Mouse (Mus musculus): ENCODE results near the gene Csde1. TPM values are rescaled to one million over a fixed set of nuclear protein-coding genes. Genes with fewer than 3 reads are reported as not detected.

Gene Csde1
- polyA plus RNA-seq (2015; fragmentation: Nextera tagmentation; extraction: Ambion mirVana): 294 and 309 TPM in 2 replicates

- Histone ChIP-seq H3K9me3 (replicated peaks) (no peaks in the 10 kb centered on the region), H3K4me3 (replicated peaks) (peak within 1 kb of the TSS; percentile 91), H3K36me3 (no peaks in the 10 kb centered on the region), H3K27me3 (replicated peaks) (no peaks in the 10 kb centered on the region), H3K4me2 (peak within 1 kb of the TSS; percentile 63), H3K4me1 (peaks cover 21% of the 10 kb centered on the region), H3K9ac (replicated peaks) (peak within 1 kb of the TSS; percentile 98), H3K27ac (replicated peaks) (peak within 1 kb of the TSS; percentile 99)
- peak; percentile 96 for ATAC-seq (ENCODE audit: low FRiP score)
- WGBS: under 1% methylated on average over 55 of the region's 55 CpGs
These were observed at the start of gene Csde1 for GRCm38 (mm10) chr3:103020249-103020942. TSS of gene Csde1 (plus strand) at chr3:103020426.

GRCm38 (mm10) chr3:102970508-102970907, 49.7 kb upstream of the Csde1 start:
- no peak overlapping the region for H3K9ac ChIP-seq (replicated peaks)
- no peak overlapping the region for H3K4me3 ChIP-seq (replicated peaks)
- H3K4me1 ChIP-seq: no peaks in the 10 kb centered on the region
- no peak for ATAC-seq (ENCODE audit: low FRiP score)
- no peak overlapping the region for H3K4me2 ChIP-seq
- no peak overlapping the region for H3K27ac ChIP-seq (replicated peaks)
- H3K27me3 ChIP-seq (replicated peaks): no peaks in the 10 kb centered on the region
- no peaks in the 10 kb centered on the region for H3K9me3 ChIP-seq (replicated peaks)
- no peaks in the 10 kb centered on the region for H3K36me3 ChIP-seq
- 84% methylated on average over 3 of the region's 3 CpGs for WGBS

GRCm38 (mm10) chr3:102976906-102977305, 43.3 kb upstream of the Csde1 start:
- no peaks in the 10 kb centered on the region for H3K9me3 ChIP-seq (replicated peaks)
- H3K4me3 ChIP-seq (replicated peaks): no peak overlapping the region
- no peak for ATAC-seq (ENCODE audit: low FRiP score)
- H3K27me3 ChIP-seq (replicated peaks): no peaks in the 10 kb centered on the region
- WGBS: 86% methylated on average over 4 of the region's 4 CpGs
- H3K27ac ChIP-seq (replicated peaks): no peak overlapping the region
- H3K36me3 ChIP-seq: no peaks in the 10 kb centered on the region
- H3K4me1 ChIP-seq: peaks cover 9% of the 10 kb centered on the region
- no peak overlapping the region for H3K4me2 ChIP-seq
- no peak overlapping the region for H3K9ac ChIP-seq (replicated peaks)

- Histone ChIP-seq H3K4me2 (peak overlapping the region; percentile 50), H3K4me3 (replicated peaks) (peak overlapping the region; percentile 17), H3K36me3 (no peaks in the 10 kb centered on the region), H3K27ac (replicated peaks) (peak overlapping the region; percentile 76), H3K9me3 (replicated peaks) (no peaks in the 10 kb centered on the region), H3K27me3 (replicated peaks) (no peaks in the 10 kb centered on the region), H3K4me1 (peaks cover 9% of the 10 kb centered on the region), H3K9ac (replicated peaks) (peak overlapping the region; percentile 32)
- 8% methylated on average over 10 of the region's 10 CpGs for WGBS
- peak; percentile 97 for ATAC-seq (ENCODE audit: low FRiP score)
These were observed 40.5 kb upstream of the Csde1 start for GRCm38 (mm10) chr3:102979550-102980348.

- H3K9ac ChIP-seq (replicated peaks): peak overlapping the region; percentile 32; the same call in 1 of the 2 replicates
- H3K9me3 ChIP-seq (replicated peaks): no peaks in the 10 kb centered on the region
- ATAC-seq (ENCODE audit: low FRiP score): peak; percentile 30; the same call in 1 of the 2 replicates
- H3K4me1 ChIP-seq: peaks cover 9% of the 10 kb centered on the region
- H3K4me2 ChIP-seq: peak overlapping the region; percentile 50
- 21% methylated on average over 3 of the region's 3 CpGs for WGBS
- H3K36me3 ChIP-seq: no peaks in the 10 kb centered on the region
- H3K4me3 ChIP-seq (replicated peaks): peak overlapping the region; percentile 17; the same call in 1 of the 2 replicates
- H3K27me3 ChIP-seq (replicated peaks): no peaks in the 10 kb centered on the region
- peak overlapping the region; percentile 76 for H3K27ac ChIP-seq (replicated peaks)
These were observed 39.9 kb upstream of the Csde1 start for GRCm38 (mm10) chr3:102980349-102980736.

- Histone ChIP-seq H3K4me3 (replicated peaks) (no peak overlapping the region), H3K9me3 (replicated peaks) (no peaks in the 10 kb centered on the region), H3K36me3 (no peaks in the 10 kb centered on the region), H3K9ac (replicated peaks) (no peak overlapping the region), H3K4me1 (peaks cover 4% of the 10 kb centered on the region), H3K27me3 (replicated peaks) (no peaks in the 10 kb centered on the region), H3K27ac (replicated peaks) (no peak overlapping the region), H3K4me2 (no peak overlapping the region)
- 79% methylated on average over 8 of the region's 8 CpGs for WGBS
- no peak for ATAC-seq (ENCODE audit: low FRiP score)
These were observed 29.2 kb upstream of the Csde1 start for GRCm38 (mm10) chr3:102991041-102991440.

- WGBS: 44% methylated on average over 3 of the region's 3 CpGs
- Histone ChIP-seq H3K4me1 (peaks cover 19% of the 10 kb centered on the region), H3K9me3 (replicated peaks) (no peaks in the 10 kb centered on the region), H3K27ac (replicated peaks) (no peak overlapping the region), H3K4me2 (no peak overlapping the region), H3K9ac (replicated peaks) (no peak overlapping the region), H3K4me3 (replicated peaks) (no peak overlapping the region), H3K27me3 (replicated peaks) (no peaks in the 10 kb centered on the region), H3K36me3 (peaks cover 3% of the 10 kb centered on the region; the same call in 1 of the 2 replicates)
- no peak for ATAC-seq (ENCODE audit: low FRiP score)
These were observed 27.3 kb upstream of the Csde1 start for GRCm38 (mm10) chr3:102992936-102993335.

- H3K27ac ChIP-seq (replicated peaks): peak overlapping the region; percentile 94
- H3K27me3 ChIP-seq (replicated peaks): no peaks in the 10 kb centered on the region
- peaks cover 24% of the 10 kb centered on the region for H3K36me3 ChIP-seq
- WGBS: 51% methylated on average over 7 of the region's 7 CpGs
- peak overlapping the region; percentile 62 for H3K4me2 ChIP-seq
- peak overlapping the region; percentile 86 for H3K9ac ChIP-seq (replicated peaks)
- peak overlapping the region; percentile 87 for H3K4me3 ChIP-seq (replicated peaks)
- peak; percentile 30 for ATAC-seq (ENCODE audit: low FRiP score)
- peaks cover 19% of the 10 kb centered on the region for H3K4me1 ChIP-seq
- no peaks in the 10 kb centered on the region for H3K9me3 ChIP-seq (replicated peaks)
These were observed 25.0 kb upstream of the Csde1 start for GRCm38 (mm10) chr3:102995233-102995604.

GRCm38 (mm10) chr3:102995605-102996321, 24.5 kb upstream of the Csde1 start, which contains the start of gene Sike1:
TSS of gene Sike1 (plus strand) at chr3:102995708.
- ATAC-seq (ENCODE audit: low FRiP score): peak; percentile 99
- H3K4me3 ChIP-seq (replicated peaks): peak within 1 kb of the TSS; percentile 87
- peaks cover 29% of the 10 kb centered on the region for H3K36me3 ChIP-seq
- peak within 1 kb of the TSS; percentile 62 for H3K4me2 ChIP-seq
- H3K27me3 ChIP-seq (replicated peaks): no peaks in the 10 kb centered on the region
- H3K9me3 ChIP-seq (replicated peaks): no peaks in the 10 kb centered on the region
- H3K27ac ChIP-seq (replicated peaks): peak within 1 kb of the TSS; percentile 94
- H3K9ac ChIP-seq (replicated peaks): peak within 1 kb of the TSS; percentile 86
- H3K4me1 ChIP-seq: peaks cover 19% of the 10 kb centered on the region
- WGBS: under 1% methylated on average over 60 of the region's 60 CpGs

GRCm38 (mm10) chr3:102997036-102997435, 23.2 kb upstream of the Csde1 start:
- peak overlapping the region; percentile 62 for H3K4me2 ChIP-seq
- H3K4me3 ChIP-seq (replicated peaks): no peak overlapping the region
- 67% methylated on average over 10 of the region's 10 CpGs for WGBS

GRCm38 (mm10) chr3:102997591-102997990, 22.6 kb upstream of the Csde1 start:
- Histone ChIP-seq H3K27me3 (replicated peaks) (no peaks in the 10 kb centered on the region), H3K9me3 (replicated peaks) (no peaks in the 10 kb centered on the region), H3K4me2 (0 out of 2 replicates have a peak overlapping the region, but pooled peaks have one; percentile 62), H3K4me1 (peaks cover 19% of the 10 kb centered on the region), H3K9ac (replicated peaks) (no peak overlapping the region), H3K36me3 (peaks cover 43% of the 10 kb centered on the region), H3K4me3 (replicated peaks) (no peak overlapping the region), H3K27ac (replicated peaks) (no peak overlapping the region)
- WGBS: 69% methylated on average over 3 of the region's 3 CpGs
- ATAC-seq (ENCODE audit: low FRiP score): no peak

More at GRCm38 (mm10) chr3:102997036-102997435, 23.2 kb upstream of the Csde1 start:
- H3K27me3 ChIP-seq (replicated peaks): no peaks in the 10 kb centered on the region
- H3K4me1 ChIP-seq: peaks cover 19% of the 10 kb centered on the region
- no peak overlapping the region for H3K9ac ChIP-seq (replicated peaks)
- peaks cover 38% of the 10 kb centered on the region for H3K36me3 ChIP-seq
- H3K27ac ChIP-seq (replicated peaks): 0 out of 2 replicates have a peak overlapping the region, but pooled peaks have one; percentile 94
- H3K9me3 ChIP-seq (replicated peaks): no peaks in the 10 kb centered on the region
- no peak for ATAC-seq (ENCODE audit: low FRiP score)
